Mouse (Mus musculus): ENCODE data around the gene Gm20388. TPM values are rescaled to one million over a fixed set of nuclear protein-coding genes. Genes with fewer than 3 reads are reported as not detected.

The Gm20388 gene
- total RNA-seq, 1 experiment from 2014 or later = 18.4 TPM

DNA sequence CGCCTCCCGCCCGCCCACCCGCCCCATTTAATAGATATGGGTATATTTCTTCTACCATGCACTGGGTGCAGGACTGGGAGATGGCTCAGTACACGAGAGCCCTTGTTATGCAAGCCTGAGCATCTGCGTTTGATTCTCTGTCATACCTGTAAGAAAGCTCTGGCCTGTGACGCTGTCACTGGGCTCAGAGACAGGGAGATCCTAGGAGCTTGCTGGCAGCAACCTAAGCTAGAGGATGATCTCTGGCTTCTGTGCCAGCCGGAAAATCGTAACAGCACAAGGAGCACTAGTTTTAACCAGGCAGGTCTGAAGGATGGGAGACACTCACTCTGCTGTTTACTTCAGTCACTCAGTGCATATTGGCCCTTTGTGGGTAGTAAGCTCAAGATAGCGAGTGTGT is 33.0 kb downstream of the Gm20388 start:
- ATAC-seq (replicated peaks in 1 of 2; ENCODE audit: insufficient read depth in 1 of 2, low FRiP score in 2 of 2, low TSS enrichment in 1 of 2, low read depth in 1 of 2, poor library complexity in 2 of 2, severe bottlenecking in 2 of 2) = no peak

DNA sequence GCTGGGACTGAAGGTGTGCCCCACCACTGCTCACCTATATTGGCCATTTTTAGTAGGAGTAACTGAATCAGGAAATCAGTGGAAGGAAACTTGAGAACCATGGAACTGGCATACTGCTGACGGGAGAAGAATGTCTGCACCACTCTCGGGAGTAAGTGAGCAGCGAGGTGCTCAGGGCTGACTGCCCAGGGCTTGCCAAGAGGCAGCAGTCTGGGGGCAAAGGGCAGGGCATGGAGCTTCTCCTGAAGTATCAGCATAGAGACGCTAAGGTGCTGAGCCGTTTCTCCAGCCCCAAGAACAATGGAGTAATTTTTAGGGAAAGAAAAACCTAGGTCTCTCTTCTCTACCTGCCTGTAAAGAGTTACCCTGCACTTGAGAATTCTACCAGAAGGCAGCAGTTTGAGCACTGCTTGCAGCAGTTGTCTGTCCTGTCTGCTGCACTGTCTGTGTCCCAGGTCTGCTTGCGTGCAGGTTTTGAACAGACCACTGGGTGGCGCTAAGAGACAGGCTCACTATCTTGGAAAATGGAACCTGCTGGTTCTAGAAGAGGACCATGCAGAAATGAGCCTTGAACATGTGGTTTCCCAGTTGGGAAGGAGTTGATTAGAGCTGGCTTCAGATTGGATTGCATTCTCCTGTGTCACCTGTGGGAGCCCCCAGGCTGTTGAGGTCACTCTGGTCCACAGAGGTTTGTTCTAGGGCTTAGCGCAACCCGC is 33.6 kb downstream of the Gm20388 start:
- peak; percentile 55 to 79 for ATAC-seq (replicated peaks in 1 of 2; ENCODE audit: insufficient read depth in 1 of 2, low FRiP score in 2 of 2, low TSS enrichment in 1 of 2, low read depth in 1 of 2, poor library complexity in 2 of 2, severe bottlenecking in 2 of 2)

DNA sequence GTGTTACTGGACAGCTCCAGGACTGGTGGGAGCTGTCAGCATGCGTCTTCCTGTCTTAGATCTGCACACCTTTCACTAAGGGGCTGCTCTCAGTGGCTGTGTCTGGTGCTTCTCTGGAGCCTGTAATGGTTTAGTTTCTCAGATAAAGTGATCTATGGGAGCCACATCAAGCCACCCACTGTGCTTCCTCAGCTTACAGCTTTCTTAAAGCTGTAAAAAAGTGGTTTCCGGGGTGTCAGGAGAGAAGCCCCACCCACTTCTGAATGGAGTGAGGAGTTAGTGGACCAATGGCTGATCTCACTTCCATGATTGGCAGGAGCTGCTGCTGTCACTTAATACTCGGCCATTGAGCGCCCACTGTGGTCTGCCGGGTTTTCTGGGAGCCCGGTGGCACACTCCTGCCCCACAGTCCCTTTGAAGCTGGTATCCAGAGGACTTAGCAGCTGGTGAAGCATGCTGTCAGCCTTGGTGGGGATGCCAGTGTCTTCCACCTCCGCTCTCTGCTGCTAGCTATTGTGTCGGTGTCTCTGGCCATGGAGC is 35.8 kb downstream of the Gm20388 start:
- no peak for ATAC-seq (replicated peaks in 1 of 2; ENCODE audit: insufficient read depth in 1 of 2, low FRiP score in 2 of 2, low TSS enrichment in 1 of 2, low read depth in 1 of 2, poor library complexity in 2 of 2, severe bottlenecking in 2 of 2)

DNA sequence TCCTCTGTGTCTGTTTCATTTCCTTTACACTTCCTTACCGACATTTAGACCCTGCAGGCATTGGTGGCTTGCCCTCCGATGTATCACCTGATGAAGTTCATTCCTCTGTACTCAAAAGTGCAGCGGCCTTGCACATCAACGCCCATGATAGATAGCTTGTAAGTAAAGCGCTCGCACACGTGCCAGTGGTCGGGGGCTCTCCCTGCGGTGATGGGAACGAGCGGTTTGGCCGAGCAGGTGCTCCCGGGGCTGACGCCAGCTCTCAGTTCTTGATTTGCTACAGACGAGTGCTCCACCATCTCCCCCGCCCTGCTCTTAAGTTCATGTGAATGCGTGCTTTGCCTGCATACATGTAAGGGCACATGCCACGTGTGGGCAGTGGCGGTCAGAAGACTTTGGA is 37.0 kb downstream of the Gm20388 start:
- no peak for ATAC-seq (replicated peaks in 1 of 2; ENCODE audit: insufficient read depth in 1 of 2, low FRiP score in 2 of 2, low TSS enrichment in 1 of 2, low read depth in 1 of 2, poor library complexity in 2 of 2, severe bottlenecking in 2 of 2)

DNA sequence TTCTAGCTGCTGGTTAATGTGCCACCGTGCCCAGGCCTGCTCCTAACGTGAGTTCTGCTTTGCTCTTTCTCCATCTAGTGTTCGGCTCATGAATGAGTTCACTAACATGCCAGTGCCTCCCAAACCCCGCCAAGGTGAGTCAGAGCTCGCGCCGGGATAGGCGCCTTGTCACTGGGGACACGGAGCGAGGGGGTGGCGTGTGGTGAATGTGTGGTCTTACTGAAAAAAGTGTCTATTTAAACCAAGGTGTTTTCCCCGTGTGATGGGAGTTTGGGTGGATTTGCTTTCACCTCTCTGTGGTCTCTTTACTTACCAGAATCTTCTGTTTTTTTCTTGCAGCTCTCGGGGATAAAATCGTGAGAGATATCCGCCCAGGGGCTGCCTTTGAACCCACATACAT is 37.7 kb downstream of the Gm20388 start:
- ATAC-seq (replicated peaks in 1 of 2; ENCODE audit: insufficient read depth in 1 of 2, low FRiP score in 2 of 2, low TSS enrichment in 1 of 2, low read depth in 1 of 2, poor library complexity in 2 of 2, severe bottlenecking in 2 of 2) = no peak

DNA sequence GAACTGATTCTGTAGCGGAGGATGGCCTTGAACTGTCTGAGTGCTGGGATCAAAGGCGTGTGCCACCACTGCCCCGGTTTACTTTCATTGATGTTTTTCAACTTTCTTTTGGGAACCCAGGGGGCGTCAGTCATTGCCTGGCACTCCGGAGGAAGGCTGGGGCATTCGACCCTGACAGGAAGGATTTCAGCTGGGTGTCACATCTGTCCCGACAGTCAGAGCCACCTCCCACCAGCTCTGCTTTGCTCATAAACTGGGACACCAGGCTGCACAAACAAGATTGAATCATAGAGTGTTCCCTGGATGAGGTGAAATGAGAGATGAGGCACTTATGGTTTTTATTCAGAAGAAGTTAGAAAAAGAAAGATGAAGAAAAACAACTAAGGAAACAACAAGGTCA is 41.6 kb downstream of the Gm20388 start:
- no peak for ATAC-seq (replicated peaks in 1 of 2; ENCODE audit: insufficient read depth in 1 of 2, low FRiP score in 2 of 2, low TSS enrichment in 1 of 2, low read depth in 1 of 2, poor library complexity in 2 of 2, severe bottlenecking in 2 of 2)

DNA sequence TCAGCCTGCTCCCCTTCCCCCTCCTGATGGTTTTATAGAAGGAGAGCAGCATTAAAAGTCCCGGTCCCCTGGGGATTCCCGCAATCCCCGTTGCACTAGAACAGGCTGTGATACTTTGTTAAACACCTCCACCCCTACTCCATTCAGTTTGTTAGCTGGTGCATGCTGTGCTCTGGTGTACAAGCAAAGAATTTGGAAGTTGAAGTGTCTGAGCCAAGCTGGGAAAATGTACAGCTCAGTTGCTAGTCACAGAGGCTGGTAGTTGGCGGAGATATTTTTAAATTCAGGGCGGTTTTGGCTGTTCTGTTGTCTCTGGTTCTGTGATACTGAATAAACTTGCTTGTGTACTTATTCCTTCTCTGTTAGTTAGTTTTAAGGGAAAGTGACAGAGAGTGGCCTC is 42.1 kb downstream of the Gm20388 start:
- ATAC-seq (replicated peaks in 1 of 2; ENCODE audit: insufficient read depth in 1 of 2, low FRiP score in 2 of 2, low TSS enrichment in 1 of 2, low read depth in 1 of 2, poor library complexity in 2 of 2, severe bottlenecking in 2 of 2) = no peak

DNA sequence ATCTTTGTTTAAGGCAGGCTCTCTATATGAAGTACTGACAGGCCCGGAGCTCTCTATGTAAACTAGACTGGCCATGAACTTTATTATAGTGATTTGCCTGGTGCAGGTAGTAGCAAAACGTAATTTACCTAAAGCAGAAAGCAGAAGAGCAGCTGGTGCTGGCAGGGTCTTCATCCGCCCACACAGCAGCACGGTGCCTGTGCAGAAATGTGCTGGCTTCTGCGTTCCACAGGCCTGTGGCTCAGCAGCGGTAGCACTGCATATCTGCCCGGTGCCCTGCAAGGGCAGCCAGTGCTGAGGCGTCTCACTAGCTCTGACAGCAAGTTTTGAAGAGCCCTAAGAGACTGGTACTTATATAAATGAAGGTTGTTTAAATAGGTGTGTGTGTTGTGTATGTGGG is 44.7 kb downstream of the Gm20388 start:
- ATAC-seq (replicated peaks in 1 of 2; ENCODE audit: insufficient read depth in 1 of 2, low FRiP score in 2 of 2, low TSS enrichment in 1 of 2, low read depth in 1 of 2, poor library complexity in 2 of 2, severe bottlenecking in 2 of 2) = no peak

DNA sequence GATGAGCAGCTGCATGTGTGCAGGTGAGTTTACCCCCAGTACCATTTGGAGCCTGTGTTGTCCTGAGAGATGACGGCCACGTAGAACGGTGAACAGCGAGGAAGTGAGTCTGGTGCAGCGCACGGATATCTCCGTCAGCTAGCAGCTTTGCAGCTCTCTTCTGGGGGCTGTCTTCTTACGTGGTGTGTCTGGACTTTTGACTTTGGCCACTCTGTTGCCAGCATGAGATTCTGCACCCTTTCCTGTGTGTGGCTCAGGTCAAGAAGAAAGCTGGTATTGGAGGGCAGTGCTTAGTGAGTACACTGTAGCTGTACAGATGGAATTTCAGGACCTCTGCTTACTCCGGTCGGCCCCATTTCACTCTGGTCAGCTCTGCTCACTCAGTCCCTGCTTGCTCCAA is 47.4 kb downstream of the Gm20388 start:
- no peak for ATAC-seq (replicated peaks in 1 of 2; ENCODE audit: insufficient read depth in 1 of 2, low FRiP score in 2 of 2, low TSS enrichment in 1 of 2, low read depth in 1 of 2, poor library complexity in 2 of 2, severe bottlenecking in 2 of 2)

DNA sequence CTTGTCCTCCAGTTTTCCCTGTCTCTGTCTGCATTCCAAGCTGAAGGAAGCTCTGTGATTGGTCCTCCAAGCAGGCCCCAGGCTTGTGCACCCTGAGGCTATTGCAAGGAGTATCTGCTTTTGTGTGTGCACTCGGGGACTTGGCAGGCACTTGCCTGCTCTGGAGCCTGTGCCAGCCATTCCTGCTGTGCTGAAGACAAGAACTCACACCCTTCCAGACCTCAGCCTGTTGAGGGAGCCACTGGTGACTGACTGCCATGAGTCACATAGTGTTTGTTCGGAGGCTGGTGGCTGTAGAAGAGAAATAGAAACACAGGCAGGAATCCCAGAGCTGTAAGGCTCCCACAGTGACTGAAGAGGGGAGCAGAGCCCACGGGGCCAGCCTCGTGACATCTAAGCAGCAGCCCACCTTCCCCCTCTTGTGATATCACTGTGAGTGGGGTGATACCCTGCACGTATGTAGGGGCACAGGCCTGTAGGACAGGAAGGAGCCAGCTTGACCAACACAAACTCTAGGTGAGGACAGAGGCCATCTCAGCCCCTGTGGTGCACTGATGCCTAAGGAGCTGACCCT is 50.0 kb downstream of the Gm20388 start:
- no peak for ATAC-seq (replicated peaks in 1 of 2; ENCODE audit: insufficient read depth in 1 of 2, low FRiP score in 2 of 2, low TSS enrichment in 1 of 2, low read depth in 1 of 2, poor library complexity in 2 of 2, severe bottlenecking in 2 of 2)

DNA sequence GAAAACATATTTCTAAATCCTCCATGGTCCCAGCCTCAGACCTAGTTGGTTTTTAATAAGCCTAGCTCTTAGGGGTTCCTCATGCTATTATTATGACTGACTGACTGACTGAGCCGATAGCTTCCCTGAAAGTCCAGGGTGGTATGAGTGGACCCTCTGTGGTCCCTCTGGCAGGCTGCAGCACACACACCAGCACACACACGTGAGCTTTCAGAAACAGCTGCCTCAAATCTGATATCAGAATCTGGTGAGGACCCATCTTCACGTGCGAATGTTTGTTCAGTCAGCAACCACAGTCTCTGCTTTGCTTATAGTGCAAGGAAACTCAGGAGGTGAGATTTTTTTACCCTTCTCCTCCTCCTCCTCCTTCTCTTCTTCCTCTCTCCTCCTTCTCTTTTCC is 54.2 kb downstream of the Gm20388 start:
- no peak for ATAC-seq (replicated peaks in 1 of 2; ENCODE audit: insufficient read depth in 1 of 2, low FRiP score in 2 of 2, low TSS enrichment in 1 of 2, low read depth in 1 of 2, poor library complexity in 2 of 2, severe bottlenecking in 2 of 2)

DNA sequence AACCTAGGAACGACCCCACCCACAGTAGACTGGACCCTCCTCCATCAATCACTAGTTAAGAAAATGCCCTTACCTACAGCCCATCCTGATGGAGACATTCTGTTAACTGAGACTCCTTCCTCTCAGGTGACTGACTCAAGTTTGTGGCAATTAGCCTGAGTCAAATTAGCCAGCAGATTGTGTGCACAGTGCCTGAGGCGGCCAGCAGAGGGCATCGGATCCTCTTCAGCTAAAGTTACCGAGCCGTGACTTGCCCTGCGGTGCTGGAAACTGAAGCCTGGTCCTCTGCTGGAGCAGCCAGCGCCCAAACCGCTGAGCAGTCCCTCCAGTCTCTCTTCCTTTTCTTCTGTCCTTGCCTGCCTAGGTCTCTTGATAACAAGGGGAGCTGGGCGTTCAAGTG is 56.8 kb downstream of the Gm20388 start:
- ATAC-seq (replicated peaks in 1 of 2; ENCODE audit: insufficient read depth in 1 of 2, low FRiP score in 2 of 2, low TSS enrichment in 1 of 2, low read depth in 1 of 2, poor library complexity in 2 of 2, severe bottlenecking in 2 of 2) = no peak

DNA sequence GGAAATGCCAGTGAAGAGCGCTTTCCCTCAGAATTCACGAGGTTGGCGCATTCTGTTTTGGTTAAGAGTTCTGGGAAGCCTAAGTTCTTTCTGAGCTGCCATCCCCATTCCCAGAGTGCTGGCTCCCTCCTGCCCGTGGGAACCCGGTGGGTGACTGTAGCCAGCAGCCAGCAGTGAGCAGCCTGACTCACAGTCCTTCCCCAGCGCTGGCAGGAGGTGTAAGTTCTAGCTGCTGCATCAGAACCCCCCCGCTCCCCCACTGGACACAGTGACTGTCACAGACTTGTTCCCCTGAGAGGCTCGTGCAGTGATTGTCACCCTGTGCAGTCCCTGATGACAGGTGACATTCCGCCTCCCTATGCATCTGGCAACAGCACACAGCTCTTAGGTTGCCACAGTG is 59.5 kb downstream of the Gm20388 start:
- no peak for ATAC-seq (replicated peaks in 1 of 2; ENCODE audit: insufficient read depth in 1 of 2, low FRiP score in 2 of 2, low TSS enrichment in 1 of 2, low read depth in 1 of 2, poor library complexity in 2 of 2, severe bottlenecking in 2 of 2)

DNA sequence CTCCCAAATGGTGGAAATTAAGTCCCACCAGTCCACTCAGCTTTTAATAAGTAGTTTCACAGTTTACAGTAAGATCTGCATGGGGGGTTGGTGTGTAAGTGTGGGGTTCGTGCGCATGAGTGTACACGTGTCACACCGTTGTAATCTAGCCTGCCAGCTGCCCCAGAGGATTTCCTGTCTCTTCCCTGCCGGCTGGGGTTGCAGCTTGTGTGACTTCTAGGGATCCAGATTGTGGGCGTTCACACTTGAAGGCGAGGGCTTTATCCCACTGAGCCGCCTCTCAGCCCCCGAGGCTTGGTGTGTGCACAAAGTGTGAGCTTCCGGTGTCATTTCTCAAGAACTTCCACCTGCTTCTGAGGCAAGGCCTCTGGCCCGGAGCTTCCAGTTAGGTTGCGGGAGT is 61.9 kb downstream of the Gm20388 start:
- peak; percentile 69 to 70 for ATAC-seq (replicated peaks in 1 of 2; ENCODE audit: insufficient read depth in 1 of 2, low FRiP score in 2 of 2, low TSS enrichment in 1 of 2, low read depth in 1 of 2, poor library complexity in 2 of 2, severe bottlenecking in 2 of 2)

DNA sequence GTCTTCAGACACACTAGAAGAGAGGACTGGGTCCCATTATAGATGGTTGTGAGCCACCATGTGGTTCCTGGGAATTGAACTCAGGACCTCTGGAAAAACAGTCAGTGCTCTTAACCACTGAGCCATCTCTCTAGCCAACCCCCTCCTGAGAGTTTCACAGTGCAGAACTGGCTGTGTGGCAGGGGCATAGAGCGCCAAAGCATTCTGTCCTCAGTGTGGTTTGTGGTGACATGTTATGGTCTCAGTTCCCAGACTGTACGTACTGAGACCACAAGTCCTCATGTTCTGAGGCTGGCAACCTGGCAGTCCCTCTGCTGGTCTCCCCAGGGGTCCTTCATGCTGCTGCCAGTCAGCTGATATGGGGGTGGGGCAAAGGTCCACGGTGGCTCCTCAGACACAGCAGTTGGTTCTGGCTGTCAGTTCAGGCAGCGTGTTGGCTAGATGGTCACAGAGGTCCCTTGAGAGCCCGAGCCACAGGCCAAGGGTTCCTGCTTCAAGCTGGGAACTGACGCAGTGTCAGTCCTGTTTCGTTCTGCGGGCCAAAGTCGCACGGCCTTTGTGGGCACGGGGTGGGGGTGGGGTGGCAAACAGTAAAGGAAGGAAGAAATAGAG is 68.2 kb downstream of the Gm20388 start:
- peak; percentile 30 to 50; a peak in 1 of 4 replicates for ATAC-seq (replicated peaks in 1 of 2; ENCODE audit: insufficient read depth in 1 of 2, low FRiP score in 2 of 2, low TSS enrichment in 1 of 2, low read depth in 1 of 2, poor library complexity in 2 of 2, severe bottlenecking in 2 of 2)

DNA sequence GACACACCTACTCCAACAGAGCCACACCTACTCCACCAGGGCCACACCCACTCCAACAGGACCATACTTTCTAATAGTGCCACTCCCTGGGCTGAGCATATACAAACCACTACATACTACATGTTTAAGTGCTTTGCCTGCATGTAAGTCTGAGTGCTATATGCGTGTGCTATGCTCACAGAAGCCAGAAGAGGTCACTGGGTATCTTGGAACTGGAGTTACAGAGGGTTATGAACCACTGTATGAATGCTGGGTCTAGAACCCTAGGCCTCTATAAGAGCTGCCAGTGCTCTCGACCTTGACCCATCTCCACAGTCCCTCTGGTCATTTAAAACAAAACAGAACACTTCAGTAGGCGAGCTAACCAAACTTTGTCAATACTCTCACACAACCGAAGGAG is 70.6 kb downstream of the Gm20388 start:
- ATAC-seq (replicated peaks in 1 of 2; ENCODE audit: insufficient read depth in 1 of 2, low FRiP score in 2 of 2, low TSS enrichment in 1 of 2, low read depth in 1 of 2, poor library complexity in 2 of 2, severe bottlenecking in 2 of 2) = no peak

DNA sequence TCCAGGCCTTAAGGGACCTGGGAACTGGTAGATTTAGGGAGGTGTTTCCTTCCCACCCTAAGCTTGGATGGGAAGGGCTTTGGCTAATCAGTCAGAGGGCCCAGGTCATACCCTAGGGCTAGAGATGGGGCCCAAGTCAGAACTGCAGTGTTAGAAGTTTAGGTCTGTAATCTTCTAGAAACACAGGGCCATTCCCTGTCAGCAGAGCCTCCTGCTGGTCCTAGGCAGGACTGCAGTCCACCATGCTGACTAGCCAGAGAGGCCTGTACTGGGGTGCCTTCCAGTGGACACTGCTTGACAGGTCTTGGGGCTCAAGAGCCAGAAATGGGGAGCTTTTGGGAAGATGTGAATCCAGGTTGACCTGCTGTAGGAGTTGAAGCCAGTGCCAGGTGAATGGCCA is 73.4 kb downstream of the Gm20388 start:
- ATAC-seq (replicated peaks in 1 of 2; ENCODE audit: insufficient read depth in 1 of 2, low FRiP score in 2 of 2, low TSS enrichment in 1 of 2, low read depth in 1 of 2, poor library complexity in 2 of 2, severe bottlenecking in 2 of 2) = peak in 1 of 2 experiments; percentile 25; a peak in 1 of 4 replicates

DNA sequence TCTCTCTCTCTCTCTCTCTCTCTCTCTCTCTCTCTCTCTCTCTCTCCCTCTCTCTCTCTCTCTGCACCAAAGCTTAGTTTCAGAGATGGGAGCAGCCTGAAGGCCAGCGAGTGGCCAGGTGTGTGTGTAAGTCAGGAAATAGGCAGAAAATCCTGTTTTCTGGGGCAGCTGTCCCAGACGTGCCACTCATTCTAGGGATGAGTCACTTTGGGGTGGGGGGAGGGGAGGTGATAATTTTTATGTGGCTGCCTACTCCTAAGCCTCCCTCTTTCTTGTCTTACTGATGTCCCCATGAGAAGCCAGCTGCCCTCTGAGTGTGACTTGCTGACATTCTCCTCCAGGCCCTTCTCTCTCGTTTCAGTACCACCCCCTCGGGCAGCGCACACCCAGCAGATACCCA is 75.5 kb downstream of the Gm20388 start:
- ATAC-seq (replicated peaks in 1 of 2; ENCODE audit: insufficient read depth in 1 of 2, low FRiP score in 2 of 2, low TSS enrichment in 1 of 2, low read depth in 1 of 2, poor library complexity in 2 of 2, severe bottlenecking in 2 of 2) = no peak

DNA sequence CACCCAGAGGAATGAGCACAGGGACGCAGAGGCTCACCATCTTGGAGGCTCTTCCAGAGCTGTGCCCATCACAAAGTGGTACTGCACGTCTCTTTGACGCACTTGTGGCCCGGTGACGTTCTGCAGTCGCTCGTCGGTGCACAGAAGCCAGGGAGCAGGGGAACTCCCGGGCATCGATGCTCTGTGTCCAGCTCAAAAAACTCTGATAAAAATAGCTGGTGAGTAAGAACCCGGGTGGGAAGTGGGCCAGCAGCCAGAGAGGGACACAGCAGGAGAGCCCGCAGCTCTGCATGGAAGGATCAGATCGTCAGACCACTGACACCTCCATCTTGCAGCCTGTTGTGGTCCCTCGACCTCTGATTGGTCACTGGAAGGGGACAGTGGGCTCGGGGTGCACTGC is 77.4 kb downstream of the Gm20388 start:
- no peak for ATAC-seq (replicated peaks in 1 of 2; ENCODE audit: insufficient read depth in 1 of 2, low FRiP score in 2 of 2, low TSS enrichment in 1 of 2, low read depth in 1 of 2, poor library complexity in 2 of 2, severe bottlenecking in 2 of 2)
